ENCODE assay signal across 8 mouse cellular contexts in genomic region chr3:156999177-156999808, GRCm38 (mm10).
A peak's percentile ranks its signal among the peaks of the same experiment; 100 is the strongest.
DNase-seq lines count a peak whose midpoint lies in the region; ATAC-seq and TF ChIP-seq lines count a peak whose summit lies in the region.
"Had no signal": no experiment of that assay in that cellular context is flagged by ENCODE, and none has a peak within 500 bp of the region (broad histone marks: within the 10 kb centered on the region; RNA-seq: fewer than 3 reads in every experiment).

No protein-coding gene starts in this region.

- H3K9me3 ChIP-seq in limb, embryonic 14.5 days (ENCODE audit: control insufficient read depth, low read length): no peaks in the 10 kb centered on the region
- H3K9me3 ChIP-seq in limb, embryonic 10.5 days (replicated peaks): no peaks in the 10 kb centered on the region
- no peaks in the 10 kb centered on the region for H3K9me3 ChIP-seq in stomach, embryonic 15.5 days
- H3K9me3 ChIP-seq in hindbrain, embryonic 12.5 days (replicated peaks): no peaks in the 10 kb centered on the region
- H3K9me3 ChIP-seq: limb, embryonic 13.5 days had no signal

- no peak overlapping the region for H3K27ac ChIP-seq in limb, embryonic 14.5 days (replicated peaks; ENCODE audit: low read depth, low read length)
- no peak overlapping the region for H3K27ac ChIP-seq in limb, embryonic 10.5 days
- no peak overlapping the region for H3K27ac ChIP-seq in stomach, embryonic 15.5 days
- no peak overlapping the region for H3K27ac ChIP-seq in hindbrain, embryonic 12.5 days
- H3K27ac ChIP-seq: limb, embryonic 13.5 days had no signal

- intact Hi-C loops in left cerebral cortex, postnatal 10 days (cut with DNase I): no loop called here

- no peaks in the 10 kb centered on the region for H3K27me3 ChIP-seq in limb, embryonic 14.5 days (ENCODE audit: control insufficient read depth, insufficient read depth, low read length)
- H3K27me3 ChIP-seq in limb, embryonic 10.5 days (ENCODE audit: low read depth, poor library complexity, severe bottlenecking): no peaks in the 10 kb centered on the region
- no peaks in the 10 kb centered on the region for H3K27me3 ChIP-seq in stomach, embryonic 15.5 days (replicated peaks)
- H3K27me3 ChIP-seq in hindbrain, embryonic 12.5 days: no peaks in the 10 kb centered on the region
- H3K27me3 ChIP-seq: limb, embryonic 13.5 days had no signal

- DNase-seq in limb, embryonic 14.5 days (ENCODE audit: low spot score): peak; percentile 29
- DNase-seq in limb, embryonic 10.5 days (ENCODE audit: low spot score): no peak
- peak; percentile 47 to 75 for DNase-seq in frontal cortex, adult 2 months (ENCODE audit: extremely low spot score in 1 of 2, low spot score in 1 of 2)
- peak; percentile 20 to 35 for DNase-seq in left cerebral cortex, postnatal 10 days (ENCODE audit: extremely low spot score in 1 of 2, low spot score in 2 of 2)
- no peak for DNase-seq in gastrocnemius, postnatal 25 days

- TF ChIP-seq POLR2A in limb, embryonic 14.5 days (IDR thresholded peaks at IDR 0.05; ENCODE audit: borderline replicate concordance, extremely low read depth, insufficient read depth, insufficient read length): no peak

- no peaks in the 10 kb centered on the region for H3K4me1 ChIP-seq in limb, embryonic 14.5 days (ENCODE audit: control insufficient read depth, insufficient read depth, low read length)
- H3K4me1 ChIP-seq in limb, embryonic 10.5 days: no peaks in the 10 kb centered on the region
- no peaks in the 10 kb centered on the region for H3K4me1 ChIP-seq in stomach, embryonic 15.5 days
- H3K4me1 ChIP-seq in hindbrain, embryonic 12.5 days: no peaks in the 10 kb centered on the region

- 73% methylated on average over 5 of the region's 5 CpGs for WGBS in limb, embryonic 14.5 days
- 92% methylated on average over 5 of the region's 5 CpGs for WGBS in limb, embryonic 10.5 days
- WGBS in stomach, embryonic 15.5 days: 50% methylated on average over 5 of the region's 5 CpGs
- WGBS in hindbrain, embryonic 12.5 days: 76% methylated on average over 5 of the region's 5 CpGs

- no peak overlapping the region for H3K9ac ChIP-seq in limb, embryonic 14.5 days (ENCODE audit: low read depth, low read length, severe bottlenecking)
- no peak overlapping the region for H3K9ac ChIP-seq in stomach, embryonic 15.5 days
- H3K9ac ChIP-seq in hindbrain, embryonic 12.5 days: no peak overlapping the region
- H3K9ac ChIP-seq: limb, embryonic 13.5 days had no signal

- H3K4me2 ChIP-seq in limb, embryonic 14.5 days (replicated peaks; ENCODE audit: low read depth, low read length, severe bottlenecking): no peak overlapping the region
- H3K4me2 ChIP-seq in stomach, embryonic 15.5 days: no peak overlapping the region
- no peak overlapping the region for H3K4me2 ChIP-seq in hindbrain, embryonic 12.5 days (replicated peaks)
- H3K4me2 ChIP-seq: limb, embryonic 13.5 days had no signal

- no peaks in the 10 kb centered on the region for H3K36me3 ChIP-seq in limb, embryonic 14.5 days (ENCODE audit: control insufficient read depth, insufficient read depth, low read length)
- no peaks in the 10 kb centered on the region for H3K36me3 ChIP-seq in limb, embryonic 10.5 days
- no peaks in the 10 kb centered on the region for H3K36me3 ChIP-seq in stomach, embryonic 15.5 days
- no peaks in the 10 kb centered on the region for H3K36me3 ChIP-seq in hindbrain, embryonic 12.5 days
- H3K36me3 ChIP-seq: limb, embryonic 13.5 days had no signal

- H3K4me3 ChIP-seq in limb, embryonic 14.5 days (replicated peaks; ENCODE audit: low read length): no peak overlapping the region
- H3K4me3 ChIP-seq in limb, embryonic 10.5 days: no peak overlapping the region
- no peak overlapping the region for H3K4me3 ChIP-seq in stomach, embryonic 15.5 days (replicated peaks)
- no peak overlapping the region for H3K4me3 ChIP-seq in hindbrain, embryonic 12.5 days
- H3K4me3 ChIP-seq: limb, embryonic 13.5 days had no signal

- no peak for ATAC-seq in limb, embryonic 14.5 days (ENCODE audit: low FRiP score, low read depth)
- ATAC-seq in stomach, embryonic 15.5 days (ENCODE audit: insufficient read depth, low FRiP score, low read depth): peak; percentile 82; the same call in 1 of the 2 replicates
- ATAC-seq in hindbrain, embryonic 12.5 days (ENCODE audit: low FRiP score): no peak

Comparison
In these comparisons a context has a peak if more than half of its experiments do, and no peak if none do; other contexts are left out.
1. DNase-seq: peak in limb, embryonic 14.5 days (single experiment), frontal cortex, adult 2 months (2 of 2) and left cerebral cortex, postnatal 10 days (2 of 2); none in limb, embryonic 10.5 days (single experiment) and gastrocnemius, postnatal 25 days (single experiment).